Mouse (Mus musculus) cerebellum, postnatal 36 days (tissue): ENCODE results near the gene Chpf.

ENCODE experiments used
- DNase-seq, 2 experiments: peaks; one replicate each; pipeline ENCODE4 v3.0.0; 2021 to 2022; ENCODE audit warnings: mixed read lengths in 2 of 2

Chpf gene

DNA sequence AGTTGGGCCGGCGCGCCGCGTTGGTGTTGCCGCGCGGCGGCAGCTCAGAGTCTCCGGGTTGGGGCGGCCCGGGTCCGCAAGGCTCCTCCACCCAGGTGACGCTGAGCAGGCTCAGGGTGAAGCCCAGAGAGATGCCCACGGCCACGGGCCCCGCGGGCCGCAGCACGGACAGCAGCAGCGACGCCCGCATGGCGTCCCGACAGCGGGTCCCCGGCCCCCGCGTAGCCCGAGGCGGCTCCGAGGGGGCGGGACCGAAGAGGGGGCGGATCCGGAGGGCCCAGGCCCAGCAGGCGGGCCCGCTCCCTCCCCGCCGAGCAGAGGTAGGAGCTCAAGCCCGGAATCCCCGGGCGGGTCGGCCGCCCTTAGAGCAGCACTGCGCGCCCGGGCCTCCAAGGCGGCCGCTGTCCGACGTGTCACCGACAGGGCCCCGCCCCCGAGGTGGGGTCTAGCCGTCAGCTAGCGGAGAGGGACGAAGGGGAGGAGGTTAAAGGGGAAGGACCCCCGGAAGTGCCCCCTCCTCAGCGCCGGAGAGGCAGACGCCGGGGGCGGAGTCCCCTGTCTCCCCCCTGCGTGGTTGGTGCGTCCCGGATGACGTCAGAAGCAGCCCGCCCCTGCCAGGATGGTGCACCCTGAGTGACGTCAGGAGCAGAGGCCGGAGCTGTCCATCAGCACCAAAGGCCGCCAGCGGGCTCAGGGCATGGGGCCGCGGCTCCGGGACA is at the start of gene Chpf, which contains the start of gene Tmem198:
TSS of gene Chpf (minus strand) at position 392 of the 719 bp plus-strand sequence.
TSS of gene Tmem198 (plus strand) at position 617 of the 719 bp plus-strand sequence.
- DNase-seq: peak; percentile 96 to 97

DNA sequence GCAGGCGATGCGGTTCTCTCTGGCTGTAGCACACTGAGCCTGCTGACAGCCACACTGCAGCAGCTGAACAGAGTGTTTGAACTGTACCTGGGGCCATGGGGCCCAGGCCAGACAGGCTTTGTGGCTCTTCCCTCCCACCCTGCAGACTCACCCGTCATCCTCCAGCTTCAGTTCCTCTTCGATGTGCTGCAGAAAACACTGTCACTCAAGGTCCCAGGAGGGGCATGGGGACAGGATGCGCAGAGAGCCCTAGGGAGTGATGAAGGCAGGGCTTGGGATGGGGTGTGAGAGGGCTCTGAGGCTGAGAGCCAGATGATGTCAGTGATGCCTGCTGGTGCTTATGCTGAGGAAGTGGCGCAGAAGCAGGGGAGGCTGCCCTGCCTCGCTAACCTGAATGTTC is 45.6 kb upstream of the Chpf start:
- DNase-seq: no peak

DNA sequence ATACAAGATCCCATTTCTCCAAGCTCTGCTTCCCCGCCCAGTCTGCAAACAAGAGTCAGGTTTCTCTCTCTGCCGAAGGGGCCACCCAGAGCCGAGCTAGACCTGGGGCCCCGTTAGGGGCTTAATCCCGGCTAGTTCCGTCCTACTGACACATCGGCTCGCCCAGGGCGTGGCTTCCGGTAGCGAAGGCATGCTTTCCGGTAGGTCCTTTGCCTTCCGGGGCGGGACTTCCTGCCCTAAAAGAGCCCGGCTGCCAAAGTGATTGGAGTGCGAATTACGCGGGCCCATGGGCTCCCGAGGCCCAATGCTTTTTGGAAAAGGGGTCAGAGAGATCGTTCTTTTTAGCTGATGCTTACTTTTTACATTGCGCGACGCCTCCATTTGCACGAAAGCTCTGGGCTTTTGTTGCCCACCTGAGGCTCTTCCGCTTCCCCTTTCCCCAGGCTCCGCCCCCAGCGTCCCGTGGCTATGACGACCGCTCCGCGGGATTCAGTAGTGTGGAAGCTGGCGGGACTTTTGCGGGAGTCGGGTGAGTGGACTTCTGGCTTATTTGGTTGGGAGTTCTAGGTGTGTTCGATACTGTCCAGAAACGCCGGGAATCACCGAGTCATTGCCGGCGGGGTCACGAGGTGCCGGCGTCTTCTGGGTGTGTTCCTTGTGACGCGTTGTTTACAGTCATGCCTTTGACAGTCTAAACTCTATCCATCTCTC is 42.4 kb upstream of the Chpf start, which contains the start of gene Stk11ip:
TSS of gene Stk11ip (plus strand) at position 209 of the 711 bp plus-strand sequence.
- DNase-seq: peak; percentile 90 to 93

DNA sequence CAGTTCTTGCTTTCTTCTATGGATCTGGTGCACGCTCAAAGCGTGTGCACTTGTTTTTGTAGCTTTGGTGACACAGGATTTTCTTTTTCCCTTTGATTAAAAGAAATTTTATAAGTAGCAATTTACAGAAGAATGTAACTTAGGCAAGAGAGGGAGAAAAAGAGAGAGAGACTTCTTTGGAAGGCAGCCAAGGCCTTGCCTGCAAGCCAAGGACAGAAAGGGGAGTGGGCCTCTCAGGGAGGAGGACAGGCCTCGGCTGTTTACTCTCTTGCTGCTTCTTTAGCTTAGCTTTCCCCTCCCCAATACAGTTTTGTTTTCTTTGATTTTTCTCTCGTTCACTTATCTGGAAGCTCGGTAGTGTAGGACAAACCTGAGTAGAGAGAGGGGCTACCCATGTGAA is 40.5 kb upstream of the Chpf start:
- DNase-seq: no peak

DNA sequence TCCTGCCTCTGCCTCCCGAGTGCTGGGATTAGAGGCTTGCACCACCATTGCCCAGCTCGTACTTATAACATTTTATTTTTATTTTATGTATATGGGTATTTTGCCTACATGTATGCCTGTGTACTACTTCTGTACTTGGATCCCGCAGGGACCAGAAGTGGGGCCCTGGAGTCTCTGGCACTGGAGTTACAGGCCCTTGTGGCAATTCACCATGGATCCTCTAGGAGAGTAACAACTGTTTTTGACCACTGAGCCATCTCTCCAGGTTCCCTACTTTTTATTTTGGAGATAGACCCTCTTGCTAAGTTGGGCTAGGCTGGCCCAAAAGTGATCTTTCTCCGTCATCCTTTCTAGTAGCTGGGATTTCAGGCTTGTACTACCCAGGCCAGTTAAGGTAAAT is 39.3 kb upstream of the Chpf start:
- DNase-seq: no peak

DNA sequence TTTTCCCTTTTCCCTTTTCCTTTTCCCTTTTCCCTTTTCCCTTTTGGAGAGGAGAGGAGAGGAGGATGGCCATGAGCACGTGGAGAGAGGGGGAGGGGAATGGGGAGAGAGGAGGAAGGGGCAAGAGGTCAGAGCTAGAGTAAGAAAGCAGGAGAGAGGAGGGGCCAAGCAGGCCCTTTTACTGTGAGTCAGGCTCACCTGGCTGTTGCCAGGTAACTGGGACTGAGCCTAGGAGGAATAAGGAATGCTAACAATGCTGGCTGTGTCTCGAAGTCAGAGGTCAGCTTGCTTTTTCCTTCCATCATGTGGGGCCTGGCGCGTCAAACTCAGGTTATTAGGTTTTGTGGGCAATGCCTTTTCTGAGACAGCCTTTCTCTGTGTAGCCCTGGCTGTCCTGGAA is 38.9 kb upstream of the Chpf start:
- DNase-seq: no peak

DNA sequence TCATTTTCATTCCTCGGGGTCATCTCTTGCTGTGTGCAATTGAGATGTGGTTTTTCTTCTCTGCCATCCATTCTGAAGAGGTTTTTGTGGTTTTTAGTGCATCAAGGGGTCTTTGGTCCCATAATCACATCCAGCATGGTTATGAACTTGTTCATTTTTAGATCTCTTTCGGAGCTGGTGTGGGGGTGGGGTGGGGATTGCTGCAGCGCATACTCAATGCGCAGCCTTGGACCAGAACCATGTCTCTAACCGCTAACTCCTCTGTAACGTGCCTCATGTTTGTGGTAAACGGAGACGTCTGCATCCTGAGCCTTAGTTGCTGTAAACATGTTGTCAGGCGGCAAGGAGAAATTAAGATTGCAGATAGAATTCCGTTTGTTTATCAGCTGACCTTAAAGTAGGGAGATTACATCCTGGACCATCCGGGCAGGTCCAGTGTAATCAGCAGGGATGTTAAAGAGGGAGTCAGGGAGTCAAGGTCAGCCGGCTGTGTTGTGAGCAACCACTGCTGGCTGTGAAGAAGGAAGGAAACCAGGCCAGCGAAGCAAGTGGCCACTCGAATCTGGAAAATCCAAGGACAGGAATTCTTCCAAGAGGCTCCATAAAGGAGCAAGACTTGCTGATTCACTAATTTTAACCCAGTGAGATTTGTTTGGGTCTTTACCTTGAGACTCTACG is 37.7 kb upstream of the Chpf start:
- no peak for DNase-seq

DNA sequence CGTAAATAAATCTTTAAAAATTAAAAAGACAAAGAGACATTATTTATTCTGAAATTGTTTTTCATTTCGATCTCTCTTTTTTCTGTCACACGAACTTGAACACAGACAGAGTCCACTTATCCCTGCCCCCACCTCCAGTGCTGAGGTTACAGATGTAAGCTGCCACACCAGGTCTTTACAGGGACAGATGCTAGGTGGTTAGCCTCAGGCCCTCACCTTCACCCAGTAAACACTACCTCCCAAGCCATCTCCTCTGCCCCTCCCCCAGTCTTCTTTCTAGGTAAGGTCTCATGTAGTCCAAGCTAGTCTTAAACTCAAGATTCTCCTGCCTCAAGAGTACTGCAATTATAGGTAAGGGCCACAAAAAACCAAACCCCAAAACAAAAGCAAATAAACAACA is 33.4 kb upstream of the Chpf start:
- DNase-seq: no peak

DNA sequence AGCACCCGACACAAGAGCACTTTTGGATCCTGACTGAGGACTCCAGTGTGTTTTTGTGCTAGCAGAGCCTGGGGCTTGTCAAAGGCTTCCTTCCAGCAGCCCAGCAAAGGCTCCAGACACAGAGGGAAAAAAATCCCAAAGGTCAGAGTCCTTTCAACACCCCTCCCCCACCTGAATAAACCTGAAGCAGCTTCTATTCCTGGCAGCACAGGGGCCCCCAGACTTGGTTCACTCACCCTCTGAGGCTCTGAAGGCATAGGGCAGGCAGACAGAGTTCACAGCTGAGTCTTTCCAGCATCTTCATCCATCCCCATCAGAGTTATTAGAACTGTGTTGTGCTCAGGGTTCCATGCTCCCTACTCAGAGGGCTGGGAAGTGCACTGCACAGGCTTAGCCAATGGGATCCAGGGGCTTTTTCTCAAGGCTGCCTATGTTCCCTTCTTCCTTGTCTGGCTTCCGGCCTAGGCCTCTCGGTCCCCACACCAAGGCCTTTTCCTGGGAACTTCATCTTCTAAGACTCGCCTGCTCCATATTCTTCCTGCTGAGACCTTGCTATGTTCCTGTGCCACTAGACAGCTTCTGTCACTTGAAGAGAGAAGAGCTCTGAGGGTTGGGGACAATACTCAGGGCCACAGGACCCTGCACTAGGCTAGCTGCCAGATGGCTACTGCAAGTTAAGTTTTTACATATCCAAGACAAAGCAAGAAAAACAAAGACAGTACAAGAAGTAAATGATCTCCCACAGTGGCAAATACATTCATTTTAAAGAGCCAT is 32.5 kb upstream of the Chpf start:
- no peak for DNase-seq

DNA sequence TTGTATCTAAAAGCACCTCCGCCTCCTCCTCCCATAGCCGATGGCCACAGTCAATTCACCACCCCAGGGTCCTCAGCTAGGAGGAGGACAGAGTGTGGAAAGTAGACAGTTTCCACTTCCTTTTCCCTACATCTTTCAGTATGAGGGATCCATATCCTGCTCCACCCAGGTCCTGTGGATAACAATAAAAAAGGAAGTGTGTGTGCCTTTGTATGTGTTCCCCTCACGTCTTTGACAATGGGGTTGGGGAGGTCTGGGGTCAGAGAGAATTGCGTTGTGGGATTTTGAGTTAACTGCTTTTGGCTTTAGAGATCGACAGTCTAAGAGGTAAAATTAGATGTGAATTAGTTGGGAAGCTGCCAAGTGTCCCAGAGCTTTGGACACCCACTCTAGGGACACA is 31.0 kb upstream of the Chpf start:
- DNase-seq: no peak

DNA sequence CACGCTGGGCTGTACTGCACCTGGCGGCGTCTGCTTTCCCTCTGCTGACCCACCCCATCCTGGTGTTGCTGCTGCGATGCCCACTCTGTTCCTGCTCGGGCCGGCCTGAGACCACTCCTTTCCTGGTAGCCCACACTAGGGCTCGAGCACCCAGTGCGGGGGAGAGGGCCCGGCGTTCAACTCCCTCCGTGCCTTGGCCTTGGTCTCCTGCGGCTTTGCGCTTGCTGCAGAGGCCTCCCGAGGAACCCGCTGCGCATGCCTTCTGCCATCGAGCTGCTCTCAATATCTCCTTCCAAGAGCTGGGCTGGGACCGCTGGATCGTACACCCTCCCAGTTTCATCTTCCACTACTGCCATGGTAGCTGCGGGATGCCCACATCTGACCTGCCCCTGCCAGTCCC is 30.5 kb upstream of the Chpf start:
- no peak for DNase-seq

DNA sequence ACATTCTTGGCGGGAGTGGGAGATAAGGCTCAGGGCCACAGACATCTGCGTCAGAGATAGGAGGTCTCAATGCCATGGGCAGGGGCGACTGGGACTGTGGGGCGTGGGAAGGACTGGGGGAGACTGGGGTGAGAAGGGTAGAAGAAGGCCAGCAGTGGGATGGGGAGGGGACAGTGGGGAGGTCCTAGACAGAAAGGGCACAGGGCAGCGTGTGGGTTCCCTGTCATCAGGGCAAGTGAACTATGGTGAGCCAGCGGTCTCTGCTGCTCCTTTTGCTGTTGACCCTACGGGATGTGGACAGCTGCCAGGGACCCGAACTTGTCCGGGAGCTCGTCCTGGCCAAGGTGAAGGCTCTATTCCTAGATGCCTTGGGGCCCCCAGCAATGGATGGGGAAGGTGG is 27.9 kb upstream of the Chpf start, which contains the start of gene Inha:
TSS of gene Inha (plus strand) at position 72 of the 400 bp plus-strand sequence.
- DNase-seq: no peak

DNA sequence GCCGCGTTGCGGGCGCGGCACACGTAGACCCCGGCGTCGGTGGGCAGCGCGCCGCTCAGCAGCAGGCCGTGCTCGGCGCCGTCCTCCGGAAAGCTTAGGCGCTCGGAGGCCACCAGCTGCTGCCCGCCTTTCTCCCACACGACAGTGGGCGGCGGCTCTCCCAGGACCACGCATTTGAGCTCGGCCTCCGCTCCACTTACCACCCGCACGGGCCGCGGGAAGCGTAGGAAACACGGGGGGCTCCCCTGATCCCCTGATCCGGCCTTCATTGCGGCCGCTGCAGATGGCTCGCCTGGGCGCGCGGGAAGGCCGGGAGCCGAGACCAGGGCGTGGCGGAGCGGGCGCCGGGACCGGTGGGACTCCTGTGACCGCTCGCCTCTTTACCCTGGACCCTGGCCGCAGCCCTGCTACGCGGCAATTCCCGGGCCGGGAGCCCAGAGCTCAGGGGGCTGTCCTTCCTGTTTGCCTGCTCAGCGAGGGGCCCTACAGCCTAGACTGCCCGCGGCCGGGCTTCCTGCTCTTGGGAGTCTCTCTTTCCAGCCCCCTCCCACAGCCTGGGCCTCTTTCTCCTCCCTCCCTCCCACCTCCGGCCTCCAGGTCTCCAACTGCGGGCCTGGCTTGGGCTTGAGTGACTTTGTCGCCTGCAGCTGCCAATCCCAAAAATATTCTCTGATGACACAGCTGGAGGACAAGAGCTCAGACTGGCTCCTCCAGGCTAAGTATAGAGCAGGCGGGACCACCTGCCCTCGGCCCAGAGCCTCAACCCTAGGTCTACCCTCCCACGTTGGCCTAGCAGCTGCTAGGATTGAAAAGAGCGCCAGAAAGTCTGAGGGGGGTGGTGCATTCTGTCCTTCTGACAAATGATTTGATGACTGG is 27.1 kb upstream of the Chpf start, which contains the start of gene Obsl1:
TSS of gene Obsl1 (minus strand) at position 497 of the 876 bp plus-strand sequence.
- DNase-seq: peak; percentile 57

DNA sequence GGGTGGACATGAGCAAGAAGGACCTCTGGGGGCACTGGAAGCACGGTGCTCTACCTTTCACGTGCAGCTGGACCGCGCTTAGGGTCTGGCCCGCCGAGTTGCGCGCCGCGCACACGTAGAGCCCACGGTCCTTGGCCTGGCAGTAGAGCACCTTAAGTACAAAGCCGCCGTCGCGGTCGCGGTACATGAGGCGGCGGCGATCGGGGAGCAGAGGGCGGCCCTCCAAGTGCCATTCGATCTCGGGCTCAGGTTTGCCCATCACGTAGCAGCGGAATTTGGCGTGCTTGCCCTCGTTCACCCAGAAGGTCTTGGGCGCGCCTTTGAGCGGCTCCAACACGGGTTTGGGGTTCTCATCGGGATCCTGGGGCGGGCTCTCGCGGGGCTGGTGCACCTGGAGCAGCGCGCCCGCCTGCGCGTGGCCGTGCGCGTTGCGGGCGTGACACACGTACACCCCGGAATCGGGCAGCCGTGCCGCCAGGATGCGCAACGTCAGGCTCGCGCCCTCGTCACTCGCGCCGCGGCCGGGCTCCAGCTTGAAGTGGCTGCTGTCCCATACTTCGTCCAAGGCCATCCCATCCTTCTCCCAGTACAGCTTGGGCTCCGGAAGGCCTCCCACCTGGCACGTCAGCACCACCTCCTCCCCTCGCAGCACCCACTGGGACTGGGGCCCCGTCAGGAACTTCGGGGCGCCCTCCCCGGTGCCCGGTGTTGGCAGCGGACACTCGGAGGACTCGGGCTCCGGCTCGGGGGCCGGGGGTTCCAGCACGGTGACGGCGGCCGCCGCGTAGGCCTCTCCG is 26.2 kb upstream of the Chpf start:
- DNase-seq: peak; percentile 88 to 90

DNA sequence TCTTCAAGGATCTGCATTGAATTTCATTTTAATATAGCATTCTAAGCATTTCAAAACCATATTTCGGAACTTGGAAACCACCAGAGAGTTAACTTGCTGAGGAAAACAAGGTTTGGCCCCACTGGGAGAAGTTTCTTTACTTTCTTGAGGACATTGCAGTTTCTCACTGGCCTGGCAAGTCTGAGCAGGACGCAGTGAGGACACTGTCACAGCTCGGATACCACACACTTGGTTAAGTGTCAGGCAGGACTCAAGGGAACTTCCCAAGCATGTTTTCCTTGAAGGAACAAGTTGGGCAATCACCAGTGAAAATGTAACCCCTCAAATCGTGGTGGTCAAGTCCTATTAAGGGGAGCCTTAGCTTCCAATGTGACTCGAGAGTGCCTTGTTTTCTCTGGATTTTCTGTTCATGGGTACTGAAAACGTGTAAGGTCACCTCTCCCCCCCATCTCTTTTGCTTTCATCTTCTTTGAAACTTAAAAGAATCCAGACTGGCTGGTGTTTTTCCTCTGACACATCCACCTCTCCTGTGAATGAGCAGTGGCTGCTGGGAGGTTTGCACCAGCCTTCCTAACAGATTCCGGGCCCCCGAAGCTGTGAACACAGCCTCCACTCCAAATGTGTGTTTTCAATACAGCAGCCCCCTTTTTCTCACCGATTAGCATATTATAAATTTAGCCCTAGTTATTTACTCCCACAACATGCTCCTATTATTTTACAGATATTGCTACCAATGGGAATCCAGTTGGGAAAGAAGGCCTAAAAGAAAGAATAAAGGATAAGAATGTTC is 25.3 kb upstream of the Chpf start:
- no peak for DNase-seq

DNA sequence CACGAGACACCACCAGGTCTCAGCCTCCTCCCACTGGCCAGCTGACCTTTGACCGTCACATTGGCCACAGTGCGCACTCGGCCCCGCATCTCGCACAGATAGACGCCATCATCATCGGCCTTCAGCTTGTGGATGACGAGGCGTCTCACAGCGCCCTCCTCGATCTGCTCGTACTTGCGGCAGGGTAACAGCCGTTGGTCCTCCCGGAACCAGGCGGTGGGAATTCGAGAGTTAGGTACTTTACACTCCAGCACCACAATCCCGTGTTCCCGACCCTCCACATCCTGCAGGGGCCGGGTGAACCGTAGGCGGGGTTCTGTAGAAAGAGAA is 24.5 kb upstream of the Chpf start:
- DNase-seq: no peak

DNA sequence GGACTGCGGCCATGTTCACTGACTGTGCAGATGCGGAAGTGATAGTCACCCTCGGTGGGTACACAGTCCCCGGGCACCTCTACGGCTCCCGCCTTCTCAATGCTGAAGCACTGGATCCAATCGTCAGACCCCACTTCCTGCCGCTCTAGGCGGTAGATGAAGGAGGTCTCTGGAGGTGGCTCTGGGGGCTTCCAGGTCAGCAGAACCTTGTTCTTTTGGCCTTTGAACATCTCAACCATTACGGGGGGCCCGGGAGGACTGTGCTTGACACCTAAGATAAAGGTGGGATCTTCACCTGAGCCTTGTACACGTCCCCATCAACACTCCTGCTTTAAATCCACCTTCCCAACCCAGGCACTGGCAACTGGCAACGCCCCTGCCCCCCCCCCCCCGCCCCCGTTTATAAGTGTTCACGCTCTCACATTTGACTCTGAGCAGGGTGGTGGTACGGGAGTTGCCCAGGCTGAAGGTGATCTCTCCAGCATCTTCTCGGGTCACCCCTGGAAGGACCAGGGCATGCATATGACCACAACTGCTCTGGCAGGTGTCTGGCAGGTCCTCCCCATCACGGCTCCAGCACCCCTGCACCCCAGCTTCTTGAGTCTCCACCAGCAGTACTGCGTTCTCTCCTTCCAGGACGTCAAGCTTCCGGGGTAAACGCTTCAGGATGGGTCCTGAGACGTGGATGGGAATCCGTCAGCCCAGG is 24.0 kb upstream of the Chpf start:
- DNase-seq: no peak

DNA sequence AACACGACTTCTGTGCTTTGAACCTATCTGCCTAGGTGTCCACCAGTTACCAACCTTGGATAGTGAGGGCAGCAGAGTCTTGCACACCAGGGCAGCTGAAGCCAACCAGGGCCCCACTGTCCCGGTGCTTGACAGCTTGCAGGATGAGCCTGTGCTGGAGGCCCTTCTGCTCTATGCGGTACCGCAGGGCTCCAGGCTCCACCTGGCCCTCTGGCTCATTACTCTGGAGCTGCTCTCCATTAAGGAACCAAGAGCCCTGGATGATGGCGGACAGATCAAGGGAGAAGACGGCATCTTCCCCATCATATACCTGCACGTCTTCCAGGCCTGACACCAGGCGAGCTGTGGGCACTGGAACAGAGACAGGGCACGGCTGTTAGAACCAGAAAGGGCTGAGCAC is 22.8 kb upstream of the Chpf start:
- no peak for DNase-seq

DNA sequence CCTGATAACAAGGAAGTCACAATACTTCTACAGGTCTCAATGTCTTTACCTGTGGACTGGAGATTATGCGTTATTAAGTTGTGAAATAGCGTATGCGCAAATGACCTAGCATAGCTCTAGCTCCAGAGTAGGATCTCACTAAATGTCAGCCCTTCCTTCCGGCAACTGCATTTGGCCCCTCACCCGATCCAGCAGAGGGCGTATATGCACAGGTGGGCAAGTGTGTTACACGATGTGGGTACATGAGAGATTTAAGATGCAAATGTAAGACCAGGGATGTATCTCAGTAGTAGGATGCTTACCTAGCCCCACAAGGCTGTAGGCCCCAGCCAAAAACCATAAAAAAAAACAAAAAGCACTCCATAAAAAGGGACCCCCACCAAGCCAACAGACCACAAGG is 20.3 kb upstream of the Chpf start:
- DNase-seq: no peak

DNA sequence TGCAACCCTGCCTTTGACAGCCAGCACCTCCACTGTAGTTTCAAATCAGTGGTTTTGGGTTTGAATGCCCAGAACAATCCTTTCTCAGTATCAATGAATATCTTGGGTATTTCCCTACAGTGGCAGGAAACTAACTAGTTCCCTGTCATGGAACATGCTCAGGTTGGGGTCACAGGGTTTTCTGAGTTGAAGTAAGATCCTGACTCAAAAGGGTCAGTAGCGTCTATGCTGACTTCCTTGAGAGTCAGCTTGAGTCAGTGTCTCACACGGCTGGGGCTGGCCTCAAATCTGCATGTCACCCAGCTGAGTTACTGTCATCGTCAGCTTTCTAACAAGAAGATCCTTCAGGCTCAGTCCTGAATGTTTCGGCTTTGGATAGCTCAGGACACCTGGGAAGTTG is 19.8 kb upstream of the Chpf start:
- no peak for DNase-seq
